Mouse (Mus musculus) Muller cell, postnatal 12 days (primary cell): ENCODE results near the gene Spats2l.

ENCODE experiments used
- DNase-seq: peaks from one replicate; pipeline ENCODE4 v3.0.0-alpha.2; 2015; ENCODE audit errors: inconsistent ontology term

The Spats2l gene

GRCm38 (mm10) chr1:57969327-57970271 lies 195.6 kb downstream of the Spats2l start:
- DNase-seq = peak; percentile 98

DNA sequence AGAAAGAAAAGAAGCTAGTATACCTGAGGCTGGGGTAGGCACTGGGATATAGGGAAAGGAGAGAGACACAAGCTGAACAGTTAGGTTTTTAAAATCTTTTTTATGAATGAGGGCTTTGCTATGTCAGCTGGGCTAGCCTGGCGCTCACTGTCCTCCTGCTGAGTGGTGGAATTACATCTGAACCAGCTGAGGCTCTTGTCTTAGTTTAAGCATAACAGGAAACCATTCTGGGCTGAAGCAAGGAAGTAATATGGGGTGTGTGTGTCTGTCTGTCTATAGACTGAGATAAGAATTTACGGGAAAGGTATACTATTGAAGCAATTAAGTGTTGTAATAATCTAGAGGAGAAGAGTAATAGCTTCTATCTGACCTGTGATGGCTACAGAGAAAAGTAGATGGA lies 197.6 kb downstream of the Spats2l start:
- no peak for DNase-seq

- no peak for DNase-seq
Observed at GRCm38 (mm10) chr1:57976860-57977259, 202.9 kb downstream of the Spats2l start.

- peak; percentile 96 for DNase-seq
Observed at GRCm38 (mm10) chr1:57989052-57989600, 215.2 kb downstream of the Spats2l start.

DNA sequence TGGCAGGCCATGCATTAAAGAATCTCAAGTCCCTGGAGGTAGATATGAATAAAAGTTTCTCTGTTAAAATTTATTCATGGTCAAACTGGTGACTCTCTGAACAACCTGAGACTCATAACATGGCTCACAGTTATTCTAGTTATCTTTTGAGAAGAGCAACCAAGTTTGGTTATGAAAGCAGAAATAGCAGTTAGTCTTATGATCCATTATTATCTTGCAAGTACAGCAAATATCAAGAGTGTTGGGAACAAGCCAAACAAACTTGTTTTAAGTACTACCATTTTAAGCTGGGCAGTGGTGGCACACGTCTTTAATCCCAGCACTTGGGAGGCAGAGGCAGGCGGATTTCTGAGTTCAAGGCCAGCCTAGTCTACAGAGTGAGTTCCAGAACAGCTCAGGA lies 217.3 kb downstream of the Spats2l start:
- DNase-seq = no peak

DNA sequence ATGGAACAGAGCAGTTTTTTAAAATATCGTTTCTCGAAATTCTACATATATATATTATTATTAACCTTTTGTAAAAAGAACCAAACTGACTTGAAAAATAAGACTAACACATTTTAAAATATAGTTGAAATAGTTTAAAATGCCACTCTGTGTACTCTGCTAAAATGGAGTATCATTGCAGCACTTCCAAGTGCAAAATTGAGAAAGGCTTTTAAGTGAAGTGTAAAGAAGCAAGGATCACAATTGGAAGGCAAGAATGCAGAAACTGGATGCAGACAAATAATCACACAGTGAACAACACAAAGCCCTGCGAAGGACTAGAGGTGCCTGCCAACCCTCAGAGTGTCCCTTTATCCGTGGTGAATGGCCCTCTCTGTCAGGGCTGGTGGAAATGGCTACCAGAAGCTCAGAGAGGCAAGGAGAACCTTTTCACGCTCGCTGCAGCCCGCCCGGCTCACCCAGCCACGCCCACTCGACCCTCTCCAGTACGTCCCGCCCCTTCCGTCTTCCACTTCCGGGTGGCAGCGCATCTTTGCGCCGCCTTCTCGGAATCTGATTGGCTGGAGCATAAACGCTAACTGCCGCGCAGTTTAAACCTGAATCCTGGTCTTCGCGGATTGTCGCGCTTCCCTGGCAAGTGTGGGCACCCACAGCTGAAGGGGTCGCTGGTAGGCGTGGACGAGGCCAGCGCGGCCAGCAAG lies 221.6 kb downstream of the Spats2l start, which contains the start of gene Sgo2a:
Sgo2a (plus strand) TSS at position 540 of the 701 bp plus-strand sequence.
- peak; percentile 93 for DNase-seq

DNA sequence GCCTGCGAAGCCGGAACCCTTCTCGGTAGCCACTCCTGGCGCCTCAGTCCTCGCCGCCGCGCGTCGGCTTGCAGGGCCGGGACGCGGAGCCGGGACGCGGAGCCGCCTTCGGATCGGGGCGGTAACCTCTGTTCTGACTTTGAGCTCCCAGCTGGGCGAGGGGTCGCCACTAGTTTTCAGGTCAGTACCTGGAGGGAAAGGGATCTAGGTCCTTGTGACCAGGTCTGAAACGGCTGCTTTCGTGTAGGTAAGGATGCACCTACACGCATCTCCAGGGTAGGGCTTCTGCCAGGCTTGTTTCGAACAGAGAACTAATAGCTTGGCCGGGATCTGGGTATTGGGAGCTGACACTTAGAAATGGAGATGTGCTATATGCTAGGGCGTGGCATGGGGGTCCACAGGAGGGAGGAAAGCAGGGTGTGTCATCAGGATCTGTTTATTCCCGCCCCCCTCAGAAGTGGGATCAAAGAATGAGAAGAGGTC lies 222.2 kb downstream of the Spats2l start:
- DNase-seq = no peak
